Mouse (Mus musculus) lung, embryonic 16.5 days (tissue): ENCODE measurements around the gene Sdf4. TPM values are rescaled to one million over a fixed set of nuclear protein-coding genes. Genes with fewer than 3 reads are reported as not detected.

Experiments used
- ATAC-seq: fragments of 200-750 bp; cut with Nextera tagmentation; 2 replicates; pipeline ENCODE4 v1.8.0; 2017; ENCODE audit warnings: low read depth, mild to moderate bottlenecking, moderate library complexity
- H3K27ac ChIP-seq: fragments of 300-500 bp; sonication (generic); 2 replicates; pipeline ENCODE4 v1.5.1; 2014; ENCODE audit warnings: mild to moderate bottlenecking, control low read depth, low read length
- H3K27me3 ChIP-seq: fragments of 300-500 bp; sonication (generic); 2 replicates; pipeline ENCODE4 v1.6.1; 2014; ENCODE audit warnings: low read depth, low read length, mixed read lengths; ENCODE audit not compliant: control insufficient read depth, insufficient read depth
- H3K36me3 ChIP-seq: fragments of 300-500 bp; sonication (generic); 2 replicates; pipeline ENCODE4 v1.6.1; 2014; ENCODE audit warnings: low read length; ENCODE audit not compliant: control insufficient read depth, insufficient read depth
- H3K4me1 ChIP-seq: fragments of 300-500 bp; sonication (generic); replicated peaks from 2 replicates; pipeline ENCODE4 v1.6.1; 2014; ENCODE audit warnings: low read length, mixed read lengths; ENCODE audit not compliant: control insufficient read depth, insufficient read depth
- H3K4me2 ChIP-seq: fragments of 300-500 bp; sonication (generic); 2 replicates; pipeline ENCODE4 v1.6.1; 2014; ENCODE audit warnings: low read depth, low read length, control low read depth
- H3K4me3 ChIP-seq: fragments of 300-500 bp; sonication (generic); 2 replicates; pipeline ENCODE4 v1.5.1; 2014; ENCODE audit warnings: mild to moderate bottlenecking, low read length, control low read depth
- H3K9ac ChIP-seq: fragments of 300-500 bp; sonication (generic); 2 replicates; pipeline ENCODE4 v1.6.1; 2014; ENCODE audit warnings: low read length, control low read depth
- H3K9me3 ChIP-seq: fragments of 300-500 bp; sonication (generic); 2 replicates; pipeline ENCODE4 v1.6.1; 2016; ENCODE audit warnings: low read length; ENCODE audit not compliant: control insufficient read depth
- WGBS: fragments of 180-500 bp; shearing (Covaris S2); extraction: QIAGEN DNeasy Blood & Tissue Kit; methylation state at CpG from one replicate; pipeline ENCODE4 v1.1.7; 2014; 5-methylcytosine and 5-hydroxymethylcytosine counted together
- microRNA counts: library from miRNA; unstranded; fragments of <30 nt; microRNA quantifications from one replicate; lab custom pipeline; 2016
- microRNA-seq: library from miRNA; unstranded; fragments of <30 nt; microRNA quantifications from one replicate; pipeline ENCODE4, GENCODE M21; 2016
- polyA plus RNA-seq: library from polyadenylated mRNA; unstranded; fragments of >200 nt; fragmentation: Nextera tagmentation; extraction: Ambion mirVana; gene quantifications from 2 replicates; pipeline ENCODE4 v1.2.1, GENCODE M21; 2015

The Sdf4 gene
- polyA plus RNA-seq, 1 experiment from 2014 or later: 156 TPM

GRCm38 (mm10) chr4:156055173-156055572 lies 62.5 kb downstream of the Sdf4 start:
- ATAC-seq: no peak
- WGBS: 76% methylated on average over 5 of the region's 5 CpGs
- Histone ChIP-seq H3K27ac (no peak overlapping the region), H3K9ac (no peak overlapping the region), H3K36me3 (no peaks in the 10 kb centered on the region; the same call in 1 of the 2 replicates), H3K4me2 (no peak overlapping the region), H3K27me3 (no peaks in the 10 kb centered on the region), H3K4me1 (peaks cover 12% of the 10 kb centered on the region; the same call in 1 of the 2 replicates), H3K4me3 (no peak overlapping the region), H3K9me3 (no peaks in the 10 kb centered on the region)

DNA sequence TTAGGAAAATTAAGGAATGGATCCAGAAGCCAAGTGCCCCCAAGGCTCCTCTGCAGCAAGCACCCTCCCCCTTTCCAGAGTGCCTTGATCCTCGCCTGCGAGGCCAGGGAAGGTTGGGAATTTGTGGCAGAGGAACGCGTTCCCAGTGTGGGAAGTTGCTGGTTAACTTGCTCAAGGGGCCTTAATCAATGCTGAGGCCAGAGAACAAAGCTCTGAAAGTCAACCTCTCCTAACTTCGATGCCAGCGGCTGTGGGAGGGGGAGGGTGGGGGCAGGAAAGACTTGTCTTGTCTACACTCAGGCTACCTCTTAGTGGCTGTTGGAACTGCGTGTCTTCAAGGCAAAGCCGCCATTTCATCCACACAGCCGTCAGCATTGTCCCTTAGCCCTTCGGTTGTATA lies 65.0 kb downstream of the Sdf4 start:
- no peak for ATAC-seq
- Histone ChIP-seq H3K9ac (peak overlapping the region; percentile 68), H3K27ac (peak overlapping the region; percentile 59), H3K27me3 (no peaks in the 10 kb centered on the region), H3K4me2 (peak overlapping the region; percentile 58), H3K4me1 (peaks cover 12% of the 10 kb centered on the region; the same call in 1 of the 2 replicates), H3K36me3 (no peaks in the 10 kb centered on the region; the same call in 1 of the 2 replicates), H3K9me3 (no peaks in the 10 kb centered on the region), H3K4me3 (peak overlapping the region; percentile 52)
- 47% methylated on average over 9 of the region's 10 CpGs for WGBS

GRCm38 (mm10) chr4:156058826-156059225 lies 66.2 kb downstream of the Sdf4 start:
- Histone ChIP-seq H3K4me2 (peak overlapping the region; percentile 58), H3K9me3 (no peaks in the 10 kb centered on the region), H3K27ac (peak overlapping the region; percentile 97), H3K9ac (peak overlapping the region; percentile 69), H3K4me1 (peaks cover 12% of the 10 kb centered on the region), H3K27me3 (no peaks in the 10 kb centered on the region), H3K4me3 (peak overlapping the region; percentile 52), H3K36me3 (no peaks in the 10 kb centered on the region)
- 51% methylated on average over 9 of the region's 9 CpGs for WGBS
- no peak for ATAC-seq

- peaks cover 16% of the 10 kb centered on the region for H3K4me1 ChIP-seq
- H3K4me2 ChIP-seq: peak within 1 kb of the TSS; percentile 58
- peak; percentile 89 for ATAC-seq
- no peaks in the 10 kb centered on the region for H3K36me3 ChIP-seq
- 27% methylated on average over 5 of the region's 5 CpGs for WGBS
- peak within 1 kb of the TSS; percentile 52 for H3K4me3 ChIP-seq
- H3K27ac ChIP-seq: peak within 1 kb of the TSS; percentile 97
- H3K9ac ChIP-seq: peak within 1 kb of the TSS; percentile 69
- no peaks in the 10 kb centered on the region for H3K9me3 ChIP-seq
- H3K27me3 ChIP-seq: no peaks in the 10 kb centered on the region
Observed at GRCm38 (mm10) chr4:156059261-156059660, 66.6 kb downstream of the Sdf4 start, which contains the start of gene Ttll10. TSS of gene Ttll10 (minus strand) at chr4:156059414.

DNA sequence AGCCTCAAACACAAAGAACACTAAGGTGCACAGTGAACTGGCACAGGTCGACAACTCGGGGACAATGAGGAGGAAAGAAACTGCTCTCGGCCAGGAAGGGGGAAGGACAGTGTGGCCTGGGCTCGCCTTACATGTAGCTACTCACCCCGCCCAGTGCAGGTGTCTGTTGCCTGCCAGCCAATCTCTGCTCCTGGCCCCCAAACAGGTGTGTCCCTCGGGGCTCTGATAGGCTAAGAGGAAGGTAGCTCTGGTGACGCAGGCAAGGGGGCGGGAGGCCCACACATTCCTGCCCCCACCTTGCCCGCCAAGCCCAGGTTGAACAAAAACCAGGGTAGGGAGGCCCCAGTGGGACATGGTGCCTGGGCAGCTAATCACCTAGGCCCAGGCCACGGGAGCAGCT lies 67.0 kb downstream of the Sdf4 start:
- Histone ChIP-seq H3K9me3 (no peaks in the 10 kb centered on the region), H3K27ac (peak overlapping the region; percentile 97), H3K36me3 (no peaks in the 10 kb centered on the region), H3K27me3 (no peaks in the 10 kb centered on the region), H3K4me1 (peaks cover 17% of the 10 kb centered on the region), H3K4me3 (peak overlapping the region; percentile 52), H3K9ac (peak overlapping the region; percentile 69), H3K4me2 (peak overlapping the region; percentile 58)
- peak; percentile 97 for ATAC-seq
- 18% methylated on average over 10 of the region's 10 CpGs for WGBS

MicroRNA genes within 50 kb of the gene (microRNA counts, 519-probe panel; counts per million panel counts)
- microRNA mmu-miR-200a (lab: Ali Mortazavi, UCI): 3,815 counts per million, percentile 78 among the panel's probes with 10 or more counts
- 4,441 counts per million, percentile 91 among the panel's probes with 10 or more counts for microRNA mmu-miR-200b (lab: Ali Mortazavi, UCI)
- microRNA mmu-miR-429 (lab: Ali Mortazavi, UCI): 4,795 counts per million, percentile 93 among the panel's probes with 10 or more counts

Small RNA genes within 50 kb of the gene (microRNA-seq; reads per million reads assigned to microRNA genes)
- gene Mir200a: 1,355 reads per million, percentile 77 among the genes with 10 or more reads in this experiment
- gene Mir200b: 6,983 reads per million, percentile 93 among the genes with 10 or more reads in this experiment
- 18,186 reads per million, percentile 97 among the genes with 10 or more reads in this experiment for gene Mir429

Other genes with a start within 250 kb of the Sdf4 start
- gene Atad3a, start 231.8 kb upstream of the Sdf4 start, polyA plus RNA-seq: 68.4 and 73.3 TPM in 2 replicates
- 7.5 and 8.6 TPM in 2 replicates for gene Vwa1, start 218.2 kb upstream of the Sdf4 start, polyA plus RNA-seq
- 0.15 and 0.21 TPM in 2 replicates for gene Tmem88b, start 207.0 kb upstream of the Sdf4 start, polyA plus RNA-seq
- gene Ankrd65, start 202.4 kb upstream of the Sdf4 start, polyA plus RNA-seq: 0.69 and 1.0 TPM in 2 replicates
- 177 and 194 TPM in 2 replicates for gene Mrpl20, start 190.0 kb upstream of the Sdf4 start, polyA plus RNA-seq
- 179 and 185 TPM in 2 replicates for gene Ccnl2, start 180.4 kb upstream of the Sdf4 start, polyA plus RNA-seq
- 141 and 146 TPM in 2 replicates for gene Aurkaip1, start 161.6 kb upstream of the Sdf4 start, polyA plus RNA-seq
- 246 and 255 TPM in 2 replicates for gene Mxra8, start 153.2 kb upstream of the Sdf4 start, polyA plus RNA-seq
- gene Dvl1, start 145.5 kb upstream of the Sdf4 start, polyA plus RNA-seq: 4.5 and 6.0 TPM in 2 replicates
- 0.24 and 0.30 TPM in 2 replicates for gene Tas1r3, start 129.5 kb upstream of the Sdf4 start, polyA plus RNA-seq
- gene Cptp, start 123.4 kb upstream of the Sdf4 start, polyA plus RNA-seq: 15.6 and 16.4 TPM in 2 replicates
- 74.2 and 75.8 TPM in 2 replicates for gene Ints11, start 123.3 kb upstream of the Sdf4 start, polyA plus RNA-seq
- 39.7 and 43.2 TPM in 2 replicates for gene Pusl1, start 101.1 kb upstream of the Sdf4 start, polyA plus RNA-seq
- gene Acap3, start 101.0 kb upstream of the Sdf4 start, polyA plus RNA-seq: 17.5 and 20.0 TPM in 2 replicates
- gene Ube2j2, start 49.0 kb upstream of the Sdf4 start, polyA plus RNA-seq: 77.2 and 86.4 TPM in 2 replicates
- gene C1qtnf12, start 30.6 kb upstream of the Sdf4 start, polyA plus RNA-seq: 37.2 and 39.3 TPM in 2 replicates
- 12.2 and 12.8 TPM in 2 replicates for gene B3galt6, start 223 bp upstream of the Sdf4 start, polyA plus RNA-seq
- 1.1 and 2.4 TPM in 2 replicates for gene Tnfrsf4, start 21.0 kb downstream of the Sdf4 start, polyA plus RNA-seq
- gene Tnfrsf18, start 33.3 kb downstream of the Sdf4 start, polyA plus RNA-seq: 1.5 and 2.3 TPM in 2 replicates
- gene Ttll10, start 66.5 kb downstream of the Sdf4 start, polyA plus RNA-seq: 2.8 and 4.0 TPM in 2 replicates
- gene 9430015G10Rik, start 117.1 kb downstream of the Sdf4 start, polyA plus RNA-seq: 37.9 and 42.0 TPM in 2 replicates
- 0.24 and 0.33 TPM in 2 replicates for gene Rnf223, start 137.6 kb downstream of the Sdf4 start, polyA plus RNA-seq
- gene Agrn, start 204.6 kb downstream of the Sdf4 start, polyA plus RNA-seq: 85.6 and 86.5 TPM in 2 replicates
- 1.7 and 3.1 TPM in 2 replicates for gene Isg15, start 207.9 kb downstream of the Sdf4 start, polyA plus RNA-seq
- gene AW011738, start 210.4 kb downstream of the Sdf4 start, polyA plus RNA-seq: 2.9 and 3.4 TPM in 2 replicates
- gene Perm1, start 223.0 kb downstream of the Sdf4 start, polyA plus RNA-seq: 0.45 and 0.91 TPM in 2 replicates
- 18.5 and 22.8 TPM in 2 replicates for gene Plekhn1, start 242.0 kb downstream of the Sdf4 start, polyA plus RNA-seq
- gene Noc2l, start 243.1 kb downstream of the Sdf4 start, polyA plus RNA-seq: 51.3 and 51.6 TPM in 2 replicates